Mouse (Mus musculus): Measurements from ENCODE around the gene Etv6.

DNA sequence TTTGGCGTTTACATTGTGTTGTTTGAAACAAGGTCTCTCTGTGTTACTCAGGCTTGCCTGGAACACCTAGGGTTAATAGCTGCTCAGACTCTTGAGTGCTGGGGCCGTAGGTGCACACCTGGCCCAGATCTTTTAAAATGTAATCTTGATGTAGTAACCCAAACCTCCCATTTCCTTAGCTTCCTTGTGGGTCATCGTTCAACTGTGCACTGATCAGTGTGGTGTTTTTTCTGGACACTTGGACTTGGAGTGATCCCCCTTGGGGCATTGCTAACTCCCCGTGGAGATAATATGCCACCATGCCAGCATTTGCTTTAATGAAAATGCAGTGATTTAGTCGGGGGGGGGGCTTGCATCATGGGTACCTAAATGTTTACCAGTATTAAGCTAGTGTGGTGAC is 153.7 kb downstream of the Etv6 start:
- TF ChIP-seq CTCF (conservative IDR thresholded peaks at IDR 0.05; ENCODE audit: insufficient read depth, insufficient read length, low read depth, low read length) (no peak), POLR2A (IDR thresholded peaks at IDR 0.05; ENCODE audit: low read depth, low read length) (no peak)

Data from kidney, adult 2 months (tissue).